Mouse (Mus musculus): Measurements from ENCODE around the gene Colec11.

The Colec11 gene

DNA sequence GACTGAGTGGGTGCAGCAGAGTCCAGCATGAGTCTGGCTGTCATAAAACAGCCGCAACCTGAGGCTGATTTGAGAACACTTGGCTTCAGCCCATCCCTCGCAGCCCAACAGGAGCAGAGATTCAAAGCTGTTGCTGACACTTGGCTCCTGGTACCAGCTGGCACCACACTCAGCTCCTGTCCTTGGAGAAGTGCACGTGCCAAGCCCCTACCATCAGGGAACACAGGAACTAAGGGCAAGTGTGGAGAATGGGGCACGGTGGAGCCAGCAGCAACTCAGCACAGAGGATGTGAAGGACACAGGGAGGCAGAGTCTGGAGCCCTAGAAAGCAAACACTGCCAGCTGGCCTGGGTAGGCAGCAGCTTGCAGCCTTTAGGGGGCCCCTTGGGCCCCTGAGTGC is 20.9 kb downstream of the Colec11 start:
- DNase-seq (ENCODE audit: low read depth, low spot score): no peak

DNA sequence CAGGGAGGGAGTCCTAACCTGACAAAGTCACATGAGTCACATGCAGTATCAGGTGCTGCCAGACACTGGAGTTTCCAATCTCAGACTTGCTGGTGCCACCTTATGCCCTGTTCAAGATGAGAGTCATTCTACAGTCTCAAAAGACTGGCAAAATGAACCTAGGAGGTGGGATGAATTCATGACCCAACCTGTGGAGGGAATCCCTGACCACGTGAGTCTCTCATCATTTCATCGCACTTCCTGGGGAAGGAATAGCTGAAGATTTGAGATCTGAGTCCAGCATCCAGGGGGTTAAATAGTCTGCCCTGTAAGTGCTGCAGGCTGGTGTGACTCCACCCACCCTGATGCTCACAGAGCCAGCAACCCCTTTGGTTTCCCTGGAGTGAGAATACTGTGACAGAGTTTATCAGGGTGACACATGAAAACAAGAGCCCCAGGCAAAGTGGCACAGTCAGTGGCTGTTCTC is 24.6 kb downstream of the Colec11 start:
- DNase-seq (ENCODE audit: low read depth, low spot score): no peak

DNA sequence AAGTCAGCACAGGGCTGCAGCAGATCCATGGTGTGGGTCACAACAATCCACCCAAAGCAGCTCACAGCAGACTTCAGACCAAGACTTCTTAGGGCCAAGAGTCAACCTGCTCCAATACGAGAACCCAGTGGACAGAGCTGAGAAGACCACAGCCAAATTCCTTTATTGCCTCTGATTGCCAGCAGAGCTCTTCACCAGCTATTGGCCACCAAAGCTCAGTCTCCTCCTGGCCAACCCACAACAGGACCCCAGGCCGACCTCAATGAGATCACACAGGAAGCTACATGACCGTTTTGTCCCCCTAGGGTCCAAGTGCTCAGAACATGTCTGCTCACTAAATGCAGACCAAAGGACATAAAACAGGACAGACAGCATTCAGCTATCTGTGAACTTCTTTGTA is 25.1 kb downstream of the Colec11 start:
- no peak for DNase-seq (ENCODE audit: low read depth, low spot score)

DNA sequence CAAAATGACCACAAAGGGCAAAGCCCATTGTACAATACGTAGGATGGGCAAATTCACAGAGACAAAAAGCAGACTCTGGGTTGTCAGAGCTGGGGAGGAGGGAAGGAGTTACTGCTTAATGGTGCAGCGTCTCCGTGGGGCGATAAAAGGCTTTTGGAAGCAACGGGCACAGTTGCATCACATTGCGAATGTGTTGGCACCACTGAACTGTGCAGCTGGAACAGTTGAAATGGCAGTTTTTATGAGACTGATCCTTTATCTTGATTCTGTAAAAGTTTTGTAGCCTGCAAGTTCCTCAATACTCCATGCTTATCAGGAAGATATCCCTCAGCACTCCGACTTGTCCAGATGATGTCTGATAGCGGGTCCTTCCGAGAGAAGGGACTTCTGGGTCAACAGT is 25.5 kb downstream of the Colec11 start:
- DNase-seq (ENCODE audit: low read depth, low spot score): no peak

DNA sequence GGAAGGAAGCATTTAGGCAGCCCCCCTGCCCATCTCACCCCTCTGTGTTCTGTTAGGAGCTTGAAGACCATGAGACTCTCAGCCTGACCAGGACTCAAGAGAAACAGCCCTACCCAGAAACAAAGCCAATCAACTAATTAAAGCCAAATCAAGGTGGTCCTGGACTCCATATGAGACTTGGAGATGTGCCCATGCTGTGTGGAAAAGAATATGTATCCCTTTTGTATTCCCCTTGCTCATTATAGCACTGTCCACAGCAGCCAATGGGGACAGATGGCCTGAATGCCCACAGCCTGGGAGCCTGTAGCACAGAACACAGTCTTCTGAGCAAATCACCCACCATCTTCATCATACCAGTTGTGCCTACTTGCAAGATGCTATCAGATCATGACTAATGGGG is 26.3 kb downstream of the Colec11 start:
- no peak for DNase-seq (ENCODE audit: low read depth, low spot score)

DNA sequence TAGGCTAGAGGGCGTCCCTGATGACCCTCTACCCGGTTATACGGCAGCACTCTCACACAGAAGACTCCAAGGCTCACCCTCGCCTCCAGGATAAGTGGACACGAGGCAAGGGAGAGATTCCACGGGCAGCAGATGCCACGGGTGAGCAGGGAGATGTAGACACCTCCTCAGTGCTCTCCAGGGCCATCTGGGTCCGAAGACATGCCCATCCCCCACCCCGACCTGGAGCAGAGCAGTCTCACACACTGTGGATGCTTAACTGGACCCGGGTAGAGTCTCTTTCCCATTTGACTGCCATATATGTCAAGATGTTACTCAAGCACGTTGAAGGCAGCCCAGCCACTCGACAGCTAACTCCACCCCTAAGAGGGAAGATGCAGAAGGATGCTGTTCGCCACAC is 32.7 kb downstream of the Colec11 start:
- DNase-seq (ENCODE audit: low read depth, low spot score): no peak

DNA sequence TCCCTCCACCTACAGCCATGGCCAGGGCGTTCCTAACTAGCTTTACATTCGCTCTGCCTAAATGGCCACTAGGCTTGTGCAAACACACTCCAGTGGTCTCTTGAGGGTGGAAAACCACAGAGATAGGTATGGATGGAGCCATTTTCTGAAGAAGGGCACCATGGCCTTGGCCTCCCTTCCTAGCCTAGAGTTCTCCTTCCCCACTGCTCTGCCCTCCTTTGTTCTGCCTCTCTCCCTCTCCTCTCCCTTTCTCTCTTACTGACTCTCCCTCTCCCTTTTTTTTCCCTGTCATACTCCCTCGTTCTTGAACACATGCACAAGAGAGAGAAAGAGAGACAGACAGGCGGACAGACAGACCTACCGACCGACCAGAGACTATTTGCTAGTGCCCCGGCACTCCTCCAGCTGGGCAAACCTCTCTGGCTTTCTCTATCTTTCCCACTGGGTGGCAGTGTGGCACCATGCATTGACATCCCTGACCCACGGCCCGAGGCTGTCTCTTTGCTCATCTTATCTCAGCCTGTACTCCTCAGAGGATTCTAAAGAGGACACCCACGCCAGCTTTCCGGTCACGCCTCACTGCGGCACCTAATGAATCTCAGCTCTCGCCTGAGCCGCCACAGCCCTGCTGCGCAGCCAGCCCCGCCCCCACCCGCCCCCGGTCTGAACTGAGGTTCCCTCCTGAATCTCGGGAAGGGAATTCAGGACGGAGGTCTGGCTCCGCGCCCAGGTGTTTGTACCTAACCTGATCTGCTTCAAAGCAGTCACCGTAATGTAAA is 33.9 kb downstream of the Colec11 start:
- peak; percentile 80 for DNase-seq (ENCODE audit: low read depth, low spot score)

DNA sequence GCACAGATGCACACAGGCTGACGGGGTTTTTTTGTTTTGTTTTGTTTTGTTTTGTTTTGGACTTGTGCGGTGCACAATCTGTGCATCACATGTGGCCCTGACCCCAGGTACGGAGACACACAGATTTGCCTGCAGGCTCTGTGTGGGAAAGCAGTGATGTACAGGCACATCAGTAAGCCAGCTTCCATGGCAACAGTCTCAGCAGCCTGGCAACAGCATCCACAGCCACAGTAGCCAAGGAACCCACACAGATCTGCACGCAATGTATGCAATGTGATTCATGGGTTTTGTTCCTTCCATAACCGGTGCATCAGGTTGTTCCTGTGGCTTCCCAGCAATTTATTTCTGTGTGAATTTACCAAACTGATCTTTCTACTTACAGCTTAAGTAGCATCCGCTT is 35.2 kb downstream of the Colec11 start:
- no peak for DNase-seq (ENCODE audit: low read depth, low spot score)

DNA sequence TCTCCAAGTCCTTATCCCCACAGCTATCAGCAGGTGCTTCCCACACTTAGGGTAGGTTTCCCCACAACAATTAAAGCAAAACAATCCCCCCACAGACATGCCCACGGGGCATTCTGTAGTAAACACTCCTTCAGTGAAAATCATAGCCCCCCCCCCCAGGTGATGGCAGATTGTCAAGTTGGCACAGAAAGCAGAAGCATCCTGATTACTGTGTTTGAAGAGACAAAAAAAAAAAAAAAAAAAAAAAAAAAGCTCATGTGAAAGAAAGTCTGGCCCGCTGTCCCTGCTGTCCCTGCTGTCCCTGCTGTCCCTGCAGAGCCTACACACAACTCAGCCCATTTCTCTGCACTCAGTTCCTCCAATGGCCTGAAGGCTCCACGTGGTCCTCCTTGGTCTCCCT is 39.1 kb downstream of the Colec11 start:
- no peak for DNase-seq (ENCODE audit: low read depth, low spot score)

DNA sequence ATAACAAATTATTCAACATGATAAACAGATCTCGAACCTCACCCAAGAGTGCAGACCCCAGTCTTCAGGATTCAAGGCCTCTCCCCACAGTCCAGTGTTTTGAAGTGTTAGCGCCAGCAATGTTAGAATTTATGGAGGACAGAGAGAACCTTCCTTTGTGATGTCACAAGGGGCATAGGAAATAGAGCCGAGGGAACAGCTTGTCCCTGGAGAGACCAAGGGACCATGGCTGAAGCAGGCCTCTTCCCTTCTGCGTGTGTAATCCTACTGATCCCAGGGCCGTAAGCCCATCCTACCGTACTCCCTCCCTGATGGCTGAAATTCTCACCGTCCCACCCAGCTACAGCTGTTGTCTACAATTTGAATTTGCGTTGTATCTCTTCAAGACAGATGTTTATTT is 40.8 kb downstream of the Colec11 start, which contains the start of gene Allc:
Gene Allc (minus strand): TSS at position 101 of the 400 bp plus-strand sequence.
- no peak for DNase-seq (ENCODE audit: low read depth, low spot score)

DNA sequence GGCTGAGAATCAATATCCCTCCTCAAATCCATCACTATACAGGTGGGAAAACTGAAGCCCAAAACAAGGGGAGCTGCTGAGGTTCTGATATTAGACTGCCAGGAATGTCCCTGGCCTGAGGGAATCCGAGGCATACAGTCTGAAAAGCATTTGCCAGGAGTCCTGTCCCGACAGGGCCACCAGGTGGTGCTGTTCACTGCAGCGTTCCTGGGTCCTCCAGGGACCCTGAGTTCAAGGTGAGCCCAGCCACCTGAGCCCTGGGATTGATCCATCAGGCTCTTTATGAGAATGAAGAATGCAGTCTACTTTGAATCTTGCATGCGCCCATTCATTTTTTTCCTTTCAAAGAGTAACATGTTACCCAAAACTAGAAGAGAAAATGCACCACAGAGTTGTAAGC is 44.0 kb downstream of the Colec11 start:
- no peak for DNase-seq (ENCODE audit: low read depth, low spot score)

DNA sequence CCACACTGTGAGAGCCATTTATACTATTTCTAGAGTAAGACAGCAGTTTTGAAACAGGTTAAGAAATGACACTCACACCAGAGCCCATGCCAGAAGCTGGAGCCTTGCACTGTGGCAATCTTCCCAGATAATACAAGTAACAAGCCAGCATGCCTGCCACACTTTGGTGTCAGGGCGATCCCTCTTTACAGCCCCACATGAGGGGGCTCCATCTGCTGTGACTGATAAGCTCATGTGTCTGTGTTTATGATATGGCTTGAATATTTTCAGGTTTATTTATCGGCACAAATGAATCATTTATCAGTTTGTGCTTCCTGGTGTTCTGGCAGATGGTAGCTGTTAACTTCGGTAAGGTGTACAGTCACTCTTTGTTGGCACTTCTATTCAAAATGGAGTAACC is 45.0 kb downstream of the Colec11 start:
- DNase-seq (ENCODE audit: low read depth, low spot score): no peak

DNA sequence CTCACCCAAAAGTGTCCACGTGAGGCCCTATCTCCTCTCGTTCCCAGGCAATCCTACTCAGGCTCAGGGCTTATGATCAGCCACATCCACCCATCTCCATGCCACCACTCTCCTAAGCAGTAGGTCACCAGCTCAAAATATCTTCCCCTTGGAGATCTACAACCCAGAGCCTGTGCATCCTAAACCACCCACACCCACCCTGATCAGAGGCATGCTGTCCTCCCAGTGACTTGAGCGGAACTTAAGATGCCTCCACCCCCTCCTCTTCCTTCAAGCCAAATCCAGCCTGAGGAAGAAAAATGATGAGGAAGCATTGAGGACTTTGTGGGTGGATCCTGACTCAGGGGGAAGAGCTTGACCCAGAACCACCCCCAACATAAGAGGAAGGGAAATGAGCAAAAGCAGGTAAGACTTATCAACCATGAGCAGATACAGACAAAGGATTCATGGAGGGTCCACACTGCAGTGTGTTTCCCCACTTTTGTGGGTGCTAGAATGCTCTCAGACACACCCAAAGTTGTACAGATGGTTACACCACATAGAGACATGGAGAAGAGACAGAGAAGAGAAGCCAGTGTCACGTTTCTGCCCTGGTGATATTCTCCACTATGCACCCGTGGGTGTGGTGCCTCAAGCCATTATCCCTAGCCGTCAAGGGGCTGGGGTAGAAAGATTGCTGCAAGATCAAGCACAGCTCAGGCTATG is 47.7 kb downstream of the Colec11 start:
- DNase-seq (ENCODE audit: low read depth, low spot score): no peak

DNA sequence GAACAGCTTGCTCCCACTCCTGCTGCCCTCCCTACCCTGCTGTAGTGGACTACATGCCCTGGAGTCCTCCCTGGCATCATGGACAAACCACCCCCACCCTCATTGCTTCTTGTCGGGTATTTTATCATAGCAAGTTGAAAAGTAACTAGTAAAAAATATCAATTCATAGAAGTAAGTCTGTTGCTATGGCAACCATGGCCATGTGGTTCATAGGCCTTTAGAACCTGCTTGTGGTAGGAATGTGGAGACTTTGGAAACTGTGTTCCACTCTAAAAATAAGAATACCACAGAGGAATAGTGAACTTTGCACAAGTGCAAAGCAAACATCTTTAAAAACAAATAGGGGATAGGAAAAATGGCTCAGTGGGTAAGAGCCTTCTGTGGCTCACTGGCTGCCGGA is 50.9 kb downstream of the Colec11 start:
- no peak for DNase-seq (ENCODE audit: low read depth, low spot score)

DNA sequence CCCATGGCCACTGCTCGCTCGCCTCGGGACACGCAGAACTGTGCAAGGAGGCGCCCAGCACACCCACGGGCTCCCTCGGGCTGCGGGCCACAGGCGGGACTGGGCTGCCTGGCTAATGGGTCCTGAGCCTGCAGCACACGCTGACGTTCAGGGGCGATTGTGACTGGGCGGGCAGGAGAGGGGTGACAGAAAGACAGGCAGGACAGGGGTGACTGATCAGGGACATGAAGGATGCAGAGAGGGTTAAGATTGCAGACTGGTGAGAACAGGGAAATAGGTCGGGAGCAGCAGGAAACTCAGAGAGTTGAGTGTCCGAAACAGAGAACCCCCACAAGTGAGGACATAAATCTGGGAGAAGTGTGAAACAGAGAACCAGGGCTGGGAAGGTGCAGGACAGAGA is 70.9 kb downstream of the Colec11 start, which contains the start of gene Dcdc2c:
Gene Dcdc2c (minus strand): TSS at position 101 of the 400 bp plus-strand sequence.
- DNase-seq (ENCODE audit: low read depth, low spot score): no peak

DNA sequence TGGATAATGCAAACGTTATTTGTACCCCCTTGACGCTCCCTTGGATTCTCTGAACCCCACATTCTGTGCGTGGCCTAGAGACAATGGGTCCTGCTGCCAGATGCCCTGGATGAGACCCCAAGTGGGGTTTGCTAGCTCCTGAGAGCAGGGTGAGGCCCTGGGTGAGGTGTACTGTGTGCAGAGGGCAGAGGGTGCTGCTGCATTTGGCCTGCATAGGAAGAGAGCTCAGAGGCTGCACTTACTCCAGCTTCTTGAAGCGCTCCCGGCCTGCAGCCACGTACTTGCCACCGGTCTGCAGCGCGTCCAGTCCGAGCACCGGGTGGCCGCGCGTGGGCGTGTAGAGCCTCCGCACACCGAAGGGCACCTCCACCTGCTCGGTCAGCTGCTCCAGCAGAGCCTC is 71.4 kb downstream of the Colec11 start:
- DNase-seq (ENCODE audit: low read depth, low spot score): no peak

DNA sequence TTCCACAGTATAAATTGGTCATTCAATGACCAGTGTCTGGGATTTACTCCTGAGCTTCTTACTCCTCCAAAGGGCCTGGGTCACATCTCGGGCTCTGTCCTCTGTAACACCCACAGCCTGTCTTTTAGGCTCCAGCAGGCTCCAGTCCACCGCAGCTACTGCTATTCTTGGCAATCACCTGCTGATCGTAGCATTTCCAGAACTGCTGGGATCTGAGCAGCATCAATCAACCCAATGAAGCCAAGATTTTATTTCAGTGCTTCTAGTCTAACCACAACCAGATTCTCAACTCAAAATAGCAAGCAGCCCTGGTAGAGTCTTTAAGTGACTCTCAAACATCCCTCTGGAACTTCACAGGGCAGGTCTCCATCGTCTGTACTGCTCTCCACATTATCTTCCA is 74.3 kb downstream of the Colec11 start:
- no peak for DNase-seq (ENCODE audit: low read depth, low spot score)

Data from retina, postnatal 7 days (tissue).